Mouse (Mus musculus) CH12.LX (cell line): Measurements from ENCODE around the gene Sft2d1. TPM values are rescaled to one million over a fixed set of nuclear protein-coding genes. Genes with fewer than 3 reads are reported as not detected.

Experiments
- DNase-seq: peaks from one replicate; pipeline ENCODE4 v3.0.0-alpha.2; 2013; ENCODE audit errors: extremely low read depth
- H3K27ac ChIP-seq: 2 replicates; pipeline ENCODE4 v1.5.1; 2012; ENCODE audit warnings: low read depth, mild to moderate bottlenecking, control low read depth, moderate library complexity; ENCODE audit not compliant: insufficient read depth
- H3K27me3 ChIP-seq: replicated peaks from 2 replicates; pipeline ENCODE3; 2012; ENCODE audit warnings: inconsistent platforms
- H3K36me3 ChIP-seq, 2 experiments: replicated peaks in 1 of 2; 2 replicates each; pipeline versions ENCODE3 to v1.6.1; 2012; ENCODE audit warnings: inconsistent platforms in 1 of 2, low read length in 1 of 2, mild to moderate bottlenecking in 1 of 2, mixed read lengths in 1 of 2, moderate library complexity in 1 of 2; ENCODE audit not compliant: control insufficient read depth in 1 of 2, insufficient read depth in 1 of 2
- H3K4me1 ChIP-seq, 2 experiments: 2 replicates each; pipeline ENCODE4 v1.6.1; 2012; ENCODE audit warnings: inconsistent platforms in 1 of 2, moderate library complexity in 1 of 2; ENCODE audit not compliant: insufficient read depth in 2 of 2, control insufficient read depth in 1 of 2
- H3K4me2 ChIP-seq: 2 replicates; pipeline ENCODE4 v1.6.1; 2012; ENCODE audit warnings: low read depth, mild to moderate bottlenecking, control low read depth; ENCODE audit not compliant: poor library complexity, insufficient read depth, severe bottlenecking
- H3K4me3 ChIP-seq, 3 experiments: fragments of 150-350 bp in 1 of 3; sonication (generic) in 1 of 3; replicated peaks in 1 of 3; 2 replicates each; pipeline versions ENCODE3 to v1.5.1; 2011 to 2012; ENCODE audit warnings: low read depth in 2 of 3, low read length in 2 of 3, mild to moderate bottlenecking in 2 of 3, moderate library complexity in 2 of 3, control low read depth in 1 of 3, improper control_type of control experiment in 1 of 3, inconsistent platforms in 1 of 3, mixed read lengths in 1 of 3; ENCODE audit not compliant: poor library complexity in 1 of 3
- H3K79me2 ChIP-seq: replicated peaks from 2 replicates; pipeline ENCODE4 v1.6.1; 2012; ENCODE audit warnings: mild to moderate bottlenecking, moderate library complexity; ENCODE audit not compliant: control insufficient read depth, poor library complexity, insufficient read depth, severe bottlenecking; ENCODE audit errors: extremely low read depth
- H3K9ac ChIP-seq: 2 replicates; pipeline ENCODE4 v1.6.1; 2012; ENCODE audit warnings: low read depth, mild to moderate bottlenecking, control low read depth, moderate library complexity; ENCODE audit not compliant: insufficient read depth
- H3K9me3 ChIP-seq: replicated peaks from 2 replicates; pipeline ENCODE3; 2012; ENCODE audit warnings: low read length, inconsistent platforms, mixed read lengths
- BHLHE40 ChIP-seq: IDR thresholded peaks from 2 replicates; pipeline ENCODE4 v1.6.1; 2011; ENCODE audit warnings: mild to moderate bottlenecking, low read depth, low read length, improper control_type of control experiment
- CTCF ChIP-seq, 2 experiments: IDR thresholded peaks in 1 of 2; conservative IDR thresholded peaks in 1 of 2; 2 replicates each; pipeline ENCODE4 v1.5.1; 2011 to 2012; ENCODE audit warnings: low read depth in 2 of 2, low read length in 2 of 2, improper control_type of control experiment in 1 of 2, inconsistent platforms in 1 of 2, mild to moderate bottlenecking in 1 of 2, moderate library complexity in 1 of 2
- ETS1 ChIP-seq: conservative IDR thresholded peaks from 2 replicates; pipeline ENCODE4 v1.6.1; 2012; ENCODE audit warnings: low read depth, mild to moderate bottlenecking, inconsistent platforms, low read length, improper control_type of control experiment, moderate library complexity
- GABPA ChIP-seq: IDR thresholded peaks from 2 replicates; pipeline ENCODE4 v1.6.1; 2012; ENCODE audit warnings: low read depth, low read length, improper control_type of control experiment, inconsistent platforms; ENCODE audit not compliant: insufficient replicate concordance
- JUND ChIP-seq: conservative IDR thresholded peaks from 2 replicates; pipeline ENCODE4 v1.6.1; 2011; ENCODE audit warnings: low read depth, low read length, improper control_type of control experiment
- MAFK ChIP-seq: IDR thresholded peaks from 2 replicates; pipeline ENCODE4 v1.6.1; 2011; ENCODE audit warnings: low read length, improper control_type of control experiment; ENCODE audit not compliant: insufficient replicate concordance
- MAX ChIP-seq: IDR thresholded peaks from 2 replicates; pipeline ENCODE4 v1.6.1; 2011; ENCODE audit warnings: low read length, improper control_type of control experiment
- MAZ ChIP-seq: IDR thresholded peaks from 2 replicates; pipeline ENCODE4 v1.6.1; 2012; ENCODE audit warnings: low read depth, mild to moderate bottlenecking, inconsistent platforms, low read length, improper control_type of control experiment, moderate library complexity
- PAX5 ChIP-seq: IDR thresholded peaks from 2 replicates; pipeline ENCODE4 v1.6.1; 2012; ENCODE audit warnings: low read length, inconsistent platforms, mixed read lengths
- SMC3 ChIP-seq: IDR thresholded peaks from 2 replicates; pipeline ENCODE4 v1.6.1; 2011; ENCODE audit warnings: low read depth, low read length, improper control_type of control experiment
- TBP ChIP-seq: conservative IDR thresholded peaks from 2 replicates; pipeline ENCODE4 v1.6.1; 2011; ENCODE audit warnings: low read depth, low read length, improper control_type of control experiment
- USF1 ChIP-seq: IDR thresholded peaks from 2 replicates; pipeline ENCODE4 v1.6.1; 2014; ENCODE audit warnings: low read depth, mild to moderate bottlenecking, inconsistent platforms, low read length, improper control_type of control experiment
- ZKSCAN1 ChIP-seq: IDR thresholded peaks from 2 replicates; pipeline ENCODE4 v1.6.1; 2012; ENCODE audit warnings: low read depth, inconsistent platforms, low read length, improper control_type of control experiment, borderline replicate concordance
- dilution Hi-C: fragments of 300-500 bp; cut with MboI; formaldehyde crosslinking; loops from 2 replicates; pipeline ENCODE4 v1.14.3; 2020; ENCODE audit warnings: low sequenced_read_pairs; ENCODE audit not compliant: extremely low pct_unique_long_range_greater_than_20kb, extremely low pct_ligation_motif_present
- in situ Hi-C: fragments of 300-500 bp; cut with MboI; formaldehyde crosslinking; loops from 3 replicates; pipeline ENCODE4 v1.14.3; 2019; ENCODE audit warnings: low sequenced_read_pairs, low pct_ligation_motif_present, low pct_unique_long_range_greater_than_20kb, mixed read lengths
- polyA plus RNA-seq: library from polyadenylated mRNA; unstranded; fragments of >175 nt; gene quantifications from 2 replicates; pipeline ENCODE4 v1.2.1, GENCODE M21; 2012; ENCODE audit warnings: low read depth; ENCODE audit not compliant: insufficient read length
- total RNA-seq, 2 experiments: library from RNA; depleted of rRNA; stranded (reverse); fragments of 300-350 nt in 1 of 2; fragments of >200 nt in 1 of 2; gene quantifications; 2 replicates each; pipeline ENCODE4 v1.2.3; 2012 to 2014

The Sft2d1 gene
- total and polyA plus RNA-seq, 3 experiments: 71.7 to 121 (median 75.1) TPM

- H3K4me2 ChIP-seq: no peak overlapping the region
- no peaks in the 10 kb centered on the region for H3K27me3 ChIP-seq
- no peak overlapping the region for H3K27ac ChIP-seq
- H3K36me3 ChIP-seq: peaks cover 0 to 19% of the 10 kb centered on the region in 2 experiments
- no peak for DNase-seq
- no peak overlapping the region for H3K4me3 ChIP-seq
- dilution Hi-C loops (no loop called here), in situ Hi-C loops (no loop called here)
- peaks cover 6% of the 10 kb centered on the region for H3K9me3 ChIP-seq
- H3K9ac ChIP-seq: no peak overlapping the region
- H3K79me2 ChIP-seq: no peaks in the 10 kb centered on the region
- H3K4me1 ChIP-seq: no peaks in the 10 kb centered on the region
- TF ChIP-seq MAFK: no peak
- no peak for TF ChIP-seq ZKSCAN1
- TF ChIP-seq SMC3: no peak
- no peak for TF ChIP-seq MAX
- no peak for TF ChIP-seq PAX5
- no peak for TF ChIP-seq BHLHE40
- no peak for TF ChIP-seq CTCF (conservative IDR thresholded peaks at IDR 0.05 in 1 of 2, IDR thresholded peaks at IDR 0.05 in 1 of 2; ENCODE audit: low read depth in 2 of 2, low read length in 2 of 2)
- TF ChIP-seq MAZ: no peak
- TF ChIP-seq USF1: no peak
- TF ChIP-seq JUND: no peak
- no peak for TF ChIP-seq GABPA
- TF ChIP-seq, all 38 proteins: peak for 0
Measured at GRCm38 (mm10) chr17:8341360-8341963, 30.6 kb downstream of the Sft2d1 start.

- H3K79me2 ChIP-seq: no peaks in the 10 kb centered on the region
- dilution Hi-C loops: no loop called here
- peaks cover 6% of the 10 kb centered on the region for H3K9me3 ChIP-seq
- no peak for TF ChIP-seq MAX
- H3K27ac ChIP-seq: no peak overlapping the region
- no peak for DNase-seq
- H3K9ac ChIP-seq: no peak overlapping the region
- no peak overlapping the region for H3K4me3 ChIP-seq
- H3K4me1 ChIP-seq: no peaks in the 10 kb centered on the region
- no peaks in the 10 kb centered on the region for H3K27me3 ChIP-seq
- H3K4me2 ChIP-seq: no peak overlapping the region
- in situ Hi-C loops: no loop called here
- peaks cover 0 to 19% of the 10 kb centered on the region in 2 experiments for H3K36me3 ChIP-seq
Measured at GRCm38 (mm10) chr17:8342706-8343105, 31.8 kb downstream of the Sft2d1 start.

GRCm38 (mm10) chr17:8343416-8343815, 32.5 kb downstream of the Sft2d1 start:
- TF ChIP-seq MAX: no peak
- no peak for TF ChIP-seq TBP
- TF ChIP-seq ETS1: no peak
- H3K9me3 ChIP-seq: peaks cover 6% of the 10 kb centered on the region
- in situ Hi-C loops (no loop called here), dilution Hi-C loops (no loop called here)
- H3K9ac ChIP-seq: no peak overlapping the region
- H3K79me2 ChIP-seq: no peaks in the 10 kb centered on the region
- H3K27me3 ChIP-seq: no peaks in the 10 kb centered on the region
- no peak overlapping the region for H3K27ac ChIP-seq
- H3K36me3 ChIP-seq: peaks cover 0 to 18% of the 10 kb centered on the region in 2 experiments
- no peaks in the 10 kb centered on the region for H3K4me1 ChIP-seq
- DNase-seq: no peak
- no peak overlapping the region for H3K4me2 ChIP-seq
- no peak overlapping the region for H3K4me3 ChIP-seq
